Mouse (Mus musculus): ENCODE results near the gene Thada.
"Not testable (repeated sequence)": the region's sequence is repeated elsewhere in the genome, so short reads cannot be mapped to it uniquely, and the experiment has no call there.

Thada gene

GRCm38 (mm10) chr17:84218841-84219240 is 247.2 kb downstream of the Thada start:
- not testable (repeated sequence) for DNase-seq (ENCODE audit: low spot score)

- DNase-seq (ENCODE audit: low spot score) = no peak
Measured at GRCm38 (mm10) chr17:84217696-84218095, 248.3 kb downstream of the Thada start.

GRCm38 (mm10) chr17:84215264-84215960 is 250.6 kb downstream of the Thada start:
- peak; percentile 45 for DNase-seq (ENCODE audit: low spot score)

GRCm38 (mm10) chr17:84213464-84213863 is 252.5 kb downstream of the Thada start:
- DNase-seq (ENCODE audit: low spot score) = no peak

- DNase-seq (ENCODE audit: low spot score) = no peak
Measured at GRCm38 (mm10) chr17:84207611-84208010, 258.4 kb downstream of the Thada start.

- no peak for DNase-seq (ENCODE audit: low spot score)
Measured at GRCm38 (mm10) chr17:84206239-84206638, 259.8 kb downstream of the Thada start.

GRCm38 (mm10) chr17:84204962-84205361 is 261.0 kb downstream of the Thada start:
- DNase-seq (ENCODE audit: low spot score) = no peak

- no peak for DNase-seq (ENCODE audit: low spot score)
Measured at GRCm38 (mm10) chr17:84203340-84203739, 262.7 kb downstream of the Thada start.

- no peak for DNase-seq (ENCODE audit: low spot score)
Measured at GRCm38 (mm10) chr17:84201183-84201582, 264.8 kb downstream of the Thada start.

- DNase-seq (ENCODE audit: low spot score) = no peak
Measured at GRCm38 (mm10) chr17:84197912-84198344, 268.1 kb downstream of the Thada start.

GRCm38 (mm10) chr17:84196329-84196728 is 269.7 kb downstream of the Thada start:
- DNase-seq (ENCODE audit: low spot score) = no peak

GRCm38 (mm10) chr17:84195835-84196234 is 270.2 kb downstream of the Thada start:
- DNase-seq (ENCODE audit: low spot score) = no peak

GRCm38 (mm10) chr17:84195003-84195395 is 271.0 kb downstream of the Thada start:
- no peak for DNase-seq (ENCODE audit: low spot score)

- no peak for DNase-seq (ENCODE audit: low spot score)
Measured at GRCm38 (mm10) chr17:84194282-84195002, 271.6 kb downstream of the Thada start.

- no peak for DNase-seq (ENCODE audit: low spot score)
Measured at GRCm38 (mm10) chr17:84193411-84193810, 272.6 kb downstream of the Thada start.

- no peak for DNase-seq (ENCODE audit: low spot score)
Measured at GRCm38 (mm10) chr17:84191946-84192345, 274.1 kb downstream of the Thada start.

GRCm38 (mm10) chr17:84190885-84191284 is 275.1 kb downstream of the Thada start:
- peak; percentile 82 for DNase-seq (ENCODE audit: low spot score)

GRCm38 (mm10) chr17:84189127-84189854 is 276.7 kb downstream of the Thada start:
- peak; percentile 41 for DNase-seq (ENCODE audit: low spot score)

GRCm38 (mm10) chr17:84188374-84188961 is 277.5 kb downstream of the Thada start:
- peak; percentile 96 for DNase-seq (ENCODE audit: low spot score)

- DNase-seq (ENCODE audit: low spot score) = peak; percentile 99
Measured at GRCm38 (mm10) chr17:84187727-84188373, 278.2 kb downstream of the Thada start, which contains the start of gene Zfp36l2. Zfp36l2 (minus strand) TSS chr17:84187947.

- not testable (repeated sequence) for DNase-seq (ENCODE audit: low spot score)
Measured at GRCm38 (mm10) chr17:84187264-84187663, 278.7 kb downstream of the Thada start.

Data from ovary, postnatal 36 days (tissue).